Mouse (Mus musculus) CH12.LX (cell line): ENCODE data around the gene P2rx1. TPM values are rescaled to one million over a fixed set of nuclear protein-coding genes. Genes with fewer than 3 reads are reported as not detected.

Experiments used
- DNase-seq: peaks from one replicate; pipeline ENCODE4 v3.0.0-alpha.2; 2013; ENCODE audit errors: extremely low read depth
- H3K27ac ChIP-seq: 2 replicates; pipeline ENCODE4 v1.5.1; 2012; ENCODE audit warnings: low read depth, mild to moderate bottlenecking, control low read depth, moderate library complexity; ENCODE audit not compliant: insufficient read depth
- H3K27me3 ChIP-seq: replicated peaks from 2 replicates; pipeline ENCODE3; 2012; ENCODE audit warnings: inconsistent platforms
- H3K36me3 ChIP-seq, 2 experiments: replicated peaks in 1 of 2; 2 replicates each; pipeline versions ENCODE3 to v1.6.1; 2012; ENCODE audit warnings: inconsistent platforms in 1 of 2, low read length in 1 of 2, mild to moderate bottlenecking in 1 of 2, mixed read lengths in 1 of 2, moderate library complexity in 1 of 2; ENCODE audit not compliant: control insufficient read depth in 1 of 2, insufficient read depth in 1 of 2
- H3K4me1 ChIP-seq, 2 experiments: 2 replicates each; pipeline ENCODE4 v1.6.1; 2012; ENCODE audit warnings: inconsistent platforms in 1 of 2, moderate library complexity in 1 of 2; ENCODE audit not compliant: insufficient read depth in 2 of 2, control insufficient read depth in 1 of 2
- H3K4me2 ChIP-seq: 2 replicates; pipeline ENCODE4 v1.6.1; 2012; ENCODE audit warnings: low read depth, mild to moderate bottlenecking, control low read depth; ENCODE audit not compliant: poor library complexity, insufficient read depth, severe bottlenecking
- H3K4me3 ChIP-seq, 3 experiments: fragments of 150-350 bp in 1 of 3; sonication (generic) in 1 of 3; replicated peaks in 1 of 3; 2 replicates each; pipeline versions ENCODE3 to v1.5.1; 2011 to 2012; ENCODE audit warnings: low read depth in 2 of 3, low read length in 2 of 3, mild to moderate bottlenecking in 2 of 3, moderate library complexity in 2 of 3, control low read depth in 1 of 3, improper control_type of control experiment in 1 of 3, inconsistent platforms in 1 of 3, mixed read lengths in 1 of 3; ENCODE audit not compliant: poor library complexity in 1 of 3
- H3K79me2 ChIP-seq: replicated peaks from 2 replicates; pipeline ENCODE4 v1.6.1; 2012; ENCODE audit warnings: mild to moderate bottlenecking, moderate library complexity; ENCODE audit not compliant: control insufficient read depth, poor library complexity, insufficient read depth, severe bottlenecking; ENCODE audit errors: extremely low read depth
- H3K9ac ChIP-seq: 2 replicates; pipeline ENCODE4 v1.6.1; 2012; ENCODE audit warnings: low read depth, mild to moderate bottlenecking, control low read depth, moderate library complexity; ENCODE audit not compliant: insufficient read depth
- H3K9me3 ChIP-seq: replicated peaks from 2 replicates; pipeline ENCODE3; 2012; ENCODE audit warnings: low read length, inconsistent platforms, mixed read lengths
- BHLHE40 ChIP-seq: IDR thresholded peaks from 2 replicates; pipeline ENCODE4 v1.6.1; 2011; ENCODE audit warnings: mild to moderate bottlenecking, low read depth, low read length, improper control_type of control experiment
- CHD1 ChIP-seq: IDR thresholded peaks from 2 replicates; pipeline ENCODE4 v1.6.1; 2012; ENCODE audit warnings: low read depth, low read length, improper control_type of control experiment, inconsistent platforms
- CHD2 ChIP-seq: IDR thresholded peaks from 2 replicates; pipeline ENCODE4 v1.6.1; 2011; ENCODE audit warnings: low read length, improper control_type of control experiment
- CTCF ChIP-seq, 2 experiments: IDR thresholded peaks in 1 of 2; conservative IDR thresholded peaks in 1 of 2; 2 replicates each; pipeline ENCODE4 v1.5.1; 2011 to 2012; ENCODE audit warnings: low read depth in 2 of 2, low read length in 2 of 2, improper control_type of control experiment in 1 of 2, inconsistent platforms in 1 of 2, mild to moderate bottlenecking in 1 of 2, moderate library complexity in 1 of 2
- E2F4 ChIP-seq: IDR thresholded peaks from 2 replicates; pipeline ENCODE4 v1.6.1; 2011; ENCODE audit warnings: low read depth, low read length, improper control_type of control experiment; ENCODE audit not compliant: insufficient replicate concordance
- ELF1 ChIP-seq: IDR thresholded peaks from 2 replicates; pipeline ENCODE4 v1.6.1; 2014; ENCODE audit warnings: low read depth, mild to moderate bottlenecking, inconsistent platforms, low read length, improper control_type of control experiment
- EP300 ChIP-seq: IDR thresholded peaks from 2 replicates; pipeline ENCODE4 v1.6.1; 2011; ENCODE audit warnings: low read length, improper control_type of control experiment
- ETS1 ChIP-seq: conservative IDR thresholded peaks from 2 replicates; pipeline ENCODE4 v1.6.1; 2012; ENCODE audit warnings: low read depth, mild to moderate bottlenecking, inconsistent platforms, low read length, improper control_type of control experiment, moderate library complexity
- GABPA ChIP-seq: IDR thresholded peaks from 2 replicates; pipeline ENCODE4 v1.6.1; 2012; ENCODE audit warnings: low read depth, low read length, improper control_type of control experiment, inconsistent platforms; ENCODE audit not compliant: insufficient replicate concordance
- HCFC1 ChIP-seq: IDR thresholded peaks from 2 replicates; pipeline ENCODE4 v1.6.1; 2012; ENCODE audit warnings: low read depth, mild to moderate bottlenecking, inconsistent platforms, low read length, improper control_type of control experiment
- IRF4 ChIP-seq: IDR thresholded peaks from 2 replicates; pipeline ENCODE4 v1.6.1; 2014; ENCODE audit warnings: low read depth, mild to moderate bottlenecking, inconsistent platforms, low read length, improper control_type of control experiment
- JUN ChIP-seq: IDR thresholded peaks from 2 replicates; pipeline ENCODE4 v1.6.1; 2011; ENCODE audit warnings: low read depth, mild to moderate bottlenecking, low read length, improper control_type of control experiment, moderate library complexity; ENCODE audit not compliant: insufficient read depth
- JUND ChIP-seq: conservative IDR thresholded peaks from 2 replicates; pipeline ENCODE4 v1.6.1; 2011; ENCODE audit warnings: low read depth, low read length, improper control_type of control experiment
- KAT2A ChIP-seq: IDR thresholded peaks from 2 replicates; pipeline ENCODE4 v1.6.1; 2012; ENCODE audit warnings: low read length, improper control_type of control experiment, inconsistent platforms; ENCODE audit not compliant: insufficient replicate concordance
- MAFK ChIP-seq: IDR thresholded peaks from 2 replicates; pipeline ENCODE4 v1.6.1; 2011; ENCODE audit warnings: low read length, improper control_type of control experiment; ENCODE audit not compliant: insufficient replicate concordance
- MAX ChIP-seq: IDR thresholded peaks from 2 replicates; pipeline ENCODE4 v1.6.1; 2011; ENCODE audit warnings: low read length, improper control_type of control experiment
- MAZ ChIP-seq: IDR thresholded peaks from 2 replicates; pipeline ENCODE4 v1.6.1; 2012; ENCODE audit warnings: low read depth, mild to moderate bottlenecking, inconsistent platforms, low read length, improper control_type of control experiment, moderate library complexity
- MEF2A ChIP-seq: IDR thresholded peaks from 2 replicates; pipeline ENCODE4 v1.6.1; 2014; ENCODE audit warnings: low read depth, mild to moderate bottlenecking, inconsistent platforms, low read length, improper control_type of control experiment, borderline replicate concordance
- MXI1 ChIP-seq: IDR thresholded peaks from 2 replicates; pipeline ENCODE4 v1.6.1; 2011; ENCODE audit warnings: mild to moderate bottlenecking, low read depth, low read length, improper control_type of control experiment
- MYC ChIP-seq: IDR thresholded peaks from 2 replicates; pipeline ENCODE4 v1.6.1; 2011; ENCODE audit warnings: low read depth, mild to moderate bottlenecking, improper control_type of control experiment, low read length
- NELFE ChIP-seq: IDR thresholded peaks from 2 replicates; pipeline ENCODE4 v1.6.1; 2011; ENCODE audit warnings: low read depth, low read length, improper control_type of control experiment
- NRF1 ChIP-seq: IDR thresholded peaks from 2 replicates; pipeline ENCODE4 v1.6.1; 2014; ENCODE audit warnings: low read depth, mild to moderate bottlenecking, inconsistent platforms, low read length, improper control_type of control experiment, moderate library complexity
- PAX5 ChIP-seq: IDR thresholded peaks from 2 replicates; pipeline ENCODE4 v1.6.1; 2012; ENCODE audit warnings: low read length, inconsistent platforms, mixed read lengths
- POLR2A ChIP-seq: IDR thresholded peaks from 2 replicates; pipeline ENCODE4 v1.6.1; 2011; ENCODE audit warnings: low read depth, mild to moderate bottlenecking, improper control_type of control experiment, low read length
- POLR2AphosphoS2 ChIP-seq: IDR thresholded peaks from 2 replicates; pipeline ENCODE4 v1.6.1; 2011; ENCODE audit warnings: low read depth, low read length, improper control_type of control experiment
- RAD21 ChIP-seq: IDR thresholded peaks from 2 replicates; pipeline ENCODE4 v1.6.1; 2011; ENCODE audit warnings: low read depth, mild to moderate bottlenecking, low read length, improper control_type of control experiment, moderate library complexity
- RCOR1 ChIP-seq: conservative IDR thresholded peaks from 2 replicates; pipeline ENCODE4 v1.6.1; 2012; ENCODE audit warnings: low read depth, mild to moderate bottlenecking, inconsistent platforms, low read length, improper control_type of control experiment
- SIN3A ChIP-seq: IDR thresholded peaks from 2 replicates; pipeline ENCODE4 v1.6.1; 2012; ENCODE audit warnings: low read length, improper control_type of control experiment, inconsistent platforms
- SMC3 ChIP-seq: IDR thresholded peaks from 2 replicates; pipeline ENCODE4 v1.6.1; 2011; ENCODE audit warnings: low read depth, low read length, improper control_type of control experiment
- TBP ChIP-seq: conservative IDR thresholded peaks from 2 replicates; pipeline ENCODE4 v1.6.1; 2011; ENCODE audit warnings: low read depth, low read length, improper control_type of control experiment
- TCF12 ChIP-seq: IDR thresholded peaks from 2 replicates; pipeline ENCODE4 v1.6.1; 2014; ENCODE audit warnings: low read depth, mild to moderate bottlenecking, inconsistent platforms, low read length, improper control_type of control experiment
- UBTF ChIP-seq: IDR thresholded peaks from 2 replicates; pipeline ENCODE4 v1.6.1; 2012; ENCODE audit warnings: low read depth, mild to moderate bottlenecking, inconsistent platforms, low read length, improper control_type of control experiment, moderate library complexity
- USF1 ChIP-seq: IDR thresholded peaks from 2 replicates; pipeline ENCODE4 v1.6.1; 2014; ENCODE audit warnings: low read depth, mild to moderate bottlenecking, inconsistent platforms, low read length, improper control_type of control experiment
- USF2 ChIP-seq: conservative IDR thresholded peaks from 2 replicates; pipeline ENCODE4 v1.6.1; 2011; ENCODE audit warnings: low read depth, low read length, improper control_type of control experiment
- ZC3H11A ChIP-seq: IDR thresholded peaks from 2 replicates; pipeline ENCODE4 v1.6.1; 2012; ENCODE audit warnings: low read depth, mild to moderate bottlenecking, inconsistent platforms, low read length, improper control_type of control experiment
- ZKSCAN1 ChIP-seq: IDR thresholded peaks from 2 replicates; pipeline ENCODE4 v1.6.1; 2012; ENCODE audit warnings: low read depth, inconsistent platforms, low read length, improper control_type of control experiment, borderline replicate concordance
- ZMIZ1 ChIP-seq: IDR thresholded peaks from 2 replicates; pipeline ENCODE4 v1.6.1; 2012; ENCODE audit warnings: low read depth, mild to moderate bottlenecking, inconsistent platforms, low read length, improper control_type of control experiment
- ZNF384 ChIP-seq: IDR thresholded peaks from 2 replicates; pipeline ENCODE4 v1.6.1; 2012; ENCODE audit warnings: low read depth, low read length, improper control_type of control experiment, inconsistent platforms
- dilution Hi-C: fragments of 300-500 bp; cut with MboI; formaldehyde crosslinking; loops from 2 replicates; pipeline ENCODE4 v1.14.3; 2020; ENCODE audit warnings: low sequenced_read_pairs; ENCODE audit not compliant: extremely low pct_unique_long_range_greater_than_20kb, extremely low pct_ligation_motif_present
- in situ Hi-C: fragments of 300-500 bp; cut with MboI; formaldehyde crosslinking; loops from 3 replicates; pipeline ENCODE4 v1.14.3; 2019; ENCODE audit warnings: low sequenced_read_pairs, low pct_ligation_motif_present, low pct_unique_long_range_greater_than_20kb, mixed read lengths
- polyA plus RNA-seq: library from polyadenylated mRNA; unstranded; fragments of >175 nt; gene quantifications from 2 replicates; pipeline ENCODE4 v1.2.1, GENCODE M21; 2012; ENCODE audit warnings: low read depth; ENCODE audit not compliant: insufficient read length
- total RNA-seq, 2 experiments: library from RNA; depleted of rRNA; stranded (reverse); fragments of 300-350 nt in 1 of 2; fragments of >200 nt in 1 of 2; gene quantifications; 2 replicates each; pipeline ENCODE4 v1.2.3; 2012 to 2014

Gene P2rx1
- total and polyA plus RNA-seq, 3 experiments, result 15.9 to 23.3 (median 21.5) TPM

GRCm38 (mm10) chr11:73018471-73019146 lies 19.7 kb downstream of the P2rx1 start, which contains the start of gene Camkk1:
Gene Camkk1 (plus strand): TSS chr11:73019008.
- Histone ChIP-seq H3K27ac (no peak within 1 kb of the TSS), H3K4me3 (peak within 1 kb of the TSS; percentile 41 to 69 (median 67)), H3K27me3 (peaks cover 15% of the 10 kb centered on the region), H3K9ac (peak within 1 kb of the TSS; percentile 18), H3K4me2 (peak within 1 kb of the TSS; percentile 77)
- peak; percentile 83 for DNase-seq
- dilution Hi-C loops (no loop called here), in situ Hi-C loops (loop anchor here (25.0 kb wide), 1 partner anchor 581 kb away; the partner anchor contains the start of genes Ggt6 and Mybbp1a)
- 0 out of 2 replicates have a peak, but pooled peaks have one; percentile 4 for TF ChIP-seq SIN3A
- TF ChIP-seq MEF2A, result 0 out of 2 replicates have a peak, but pooled peaks have one; percentile 40
- no peak for TF ChIP-seq E2F4
- TF ChIP-seq ELF1, result peak; percentile 41; the same call in 1 of the 2 replicates
- no peak for TF ChIP-seq NELFE
- peak; percentile 30; the same call in 1 of the 2 replicates for TF ChIP-seq HCFC1
- no peak for TF ChIP-seq RAD21
- TF ChIP-seq EP300, result 0 out of 2 replicates have a peak, but pooled peaks have one; percentile 9
- TF ChIP-seq JUND, result no peak
- peak; percentile 93 for TF ChIP-seq MAZ
- TF ChIP-seq MYC, result no peak
- no peak for TF ChIP-seq PAX5
- TF ChIP-seq MXI1, result peak; percentile 47; the same call in 1 of the 2 replicates
- no peak for TF ChIP-seq POLR2AphosphoS2
- TF ChIP-seq ZNF384, result no peak
- TF ChIP-seq BHLHE40, result peak; percentile 40; the same call in 1 of the 2 replicates
- peak; percentile 3; the same call in 1 of the 2 replicates for TF ChIP-seq USF1
- no peak for TF ChIP-seq ZKSCAN1
- TF ChIP-seq TBP, result no peak
- TF ChIP-seq ZC3H11A, result no peak
- TF ChIP-seq ZMIZ1, result peak; percentile 74; the same call in 1 of the 2 replicates
- TF ChIP-seq TCF12, result peak; percentile 39; the same call in 1 of the 2 replicates
- no peak for TF ChIP-seq CHD1
- TF ChIP-seq CHD2, result peak; percentile 88
- TF ChIP-seq RCOR1, result no peak; the same call in 1 of the 2 replicates
- TF ChIP-seq USF2, result no peak
- TF ChIP-seq KAT2A, result no peak
- peak; percentile 46; the same call in 1 of the 2 replicates for TF ChIP-seq POLR2A
- TF ChIP-seq MAFK, result no peak
- no peak for TF ChIP-seq MAX
- TF ChIP-seq JUN, result no peak
- TF ChIP-seq CTCF (conservative IDR thresholded peaks at IDR 0.05 in 1 of 2, IDR thresholded peaks at IDR 0.05 in 1 of 2; ENCODE audit: low read depth in 2 of 2, low read length in 2 of 2), result no peak
- TF ChIP-seq SMC3, result no peak
- TF ChIP-seq GABPA, result no peak
- TF ChIP-seq IRF4, result peak; percentile 53; the same call in 1 of the 2 replicates
- TF ChIP-seq UBTF, result no peak
- TF ChIP-seq ETS1, result no peak
- peak; percentile 74 for TF ChIP-seq NRF1
- TF ChIP-seq, all 38 proteins: peak for 15
- Histone ChIP-seq H3K4me1 (peaks cover 24 to 53% of the 10 kb centered on the region in 2 experiments), H3K79me2 (no peaks in the 10 kb centered on the region), H3K36me3 (peaks cover 9 to 37% of the 10 kb centered on the region in 2 experiments), H3K9me3 (no peaks in the 10 kb centered on the region)
